Mouse (Mus musculus) urinary bladder, postnatal 36 days (tissue): ENCODE measurements at regions not wholly inside any gene's neighbourhood (a gene's known extent, or its start where the extent isn't known, plus 50 kb on each side); places are given as distances from the start of the nearest gene placed in this dataset.

Source experiments
- DNase-seq, 2 experiments: peaks; one replicate each; pipeline ENCODE4 v3.0.0; 2022; ENCODE audit warnings: low spot score in 2 of 2, mixed read lengths in 1 of 2

DNA sequence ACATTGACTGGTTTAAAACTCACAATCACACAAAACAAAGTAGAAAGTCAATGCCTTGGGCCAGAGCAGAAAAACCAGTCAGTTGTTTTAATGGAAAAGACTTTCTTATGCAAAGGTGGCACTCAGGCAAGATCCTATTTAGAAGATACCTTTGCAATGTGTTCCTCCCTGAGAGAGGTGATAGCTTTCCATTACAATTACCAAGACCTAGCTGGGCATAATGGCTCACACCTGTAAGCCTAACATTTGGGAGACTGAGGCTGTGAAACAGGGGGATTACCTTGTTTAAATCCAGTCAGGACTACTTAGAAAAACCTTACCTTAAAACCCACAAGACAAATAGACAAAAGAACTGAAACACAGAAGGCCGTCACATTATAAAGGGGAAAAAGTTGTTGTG, 57.9 kb upstream of the Nabp1 start:
- DNase-seq: no peak

DNA sequence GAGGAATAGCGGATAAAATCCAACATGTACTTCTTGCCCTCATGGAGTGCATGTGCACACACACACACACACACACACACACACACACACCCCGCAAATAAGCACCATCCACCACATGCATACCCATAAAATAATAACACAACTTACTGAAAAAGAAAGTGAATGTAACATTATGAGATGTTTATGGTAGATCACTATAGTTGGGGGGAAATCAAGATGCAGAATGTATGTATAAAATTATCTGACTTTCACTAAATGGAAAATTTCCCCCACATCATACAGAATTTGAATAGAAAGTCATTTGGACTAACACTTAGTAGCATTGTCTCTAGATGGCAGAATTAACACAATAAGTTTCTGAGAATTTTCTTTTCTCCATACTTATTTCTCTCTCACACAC, 57.2 kb upstream of the Nabp1 start:
- DNase-seq: no peak

- DNase-seq: no peak
Observed at GRCm38 (mm10) chr1:51531360-51531759, 53.1 kb upstream of the Nabp1 start.

DNA sequence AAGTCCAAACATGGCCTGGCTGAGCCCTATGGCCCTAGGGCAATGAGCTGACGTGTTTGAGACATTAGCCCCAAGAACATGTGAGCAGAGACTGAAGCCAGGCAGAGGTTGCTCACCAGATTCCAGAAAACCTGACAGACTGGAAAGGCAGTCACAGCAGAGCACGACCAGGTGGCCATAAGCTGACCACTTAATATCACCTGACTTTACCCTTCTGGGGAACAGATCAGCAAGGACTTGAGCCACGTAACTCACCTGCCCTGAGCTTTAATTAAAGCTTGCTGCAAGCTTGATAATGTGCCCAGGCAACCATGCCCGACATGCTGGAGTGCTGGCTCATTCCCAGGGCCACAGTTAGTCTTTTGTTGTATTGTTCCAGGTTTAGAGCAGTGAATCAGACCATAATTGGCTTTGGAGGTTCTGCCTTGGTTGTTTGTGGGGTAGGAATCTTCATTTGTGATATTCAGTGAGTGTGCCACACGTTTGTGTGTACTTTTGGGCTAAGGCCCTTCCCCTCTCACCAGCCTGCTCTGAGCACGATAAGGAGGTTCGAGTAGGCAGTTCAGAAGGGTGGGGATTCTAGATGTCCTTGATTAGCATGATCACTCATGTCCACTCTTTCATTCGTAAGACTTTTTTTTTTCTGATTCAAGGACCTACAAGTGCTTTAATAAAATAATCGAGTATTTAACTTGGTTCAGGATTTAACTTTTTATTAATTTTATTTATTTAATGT, 52.1 kb upstream of the Nabp1 start:
- peak; percentile 63 to 67 for DNase-seq

- no peak for DNase-seq
Observed at GRCm38 (mm10) chr1:51529653-51530052, 51.4 kb upstream of the Nabp1 start.

DNA sequence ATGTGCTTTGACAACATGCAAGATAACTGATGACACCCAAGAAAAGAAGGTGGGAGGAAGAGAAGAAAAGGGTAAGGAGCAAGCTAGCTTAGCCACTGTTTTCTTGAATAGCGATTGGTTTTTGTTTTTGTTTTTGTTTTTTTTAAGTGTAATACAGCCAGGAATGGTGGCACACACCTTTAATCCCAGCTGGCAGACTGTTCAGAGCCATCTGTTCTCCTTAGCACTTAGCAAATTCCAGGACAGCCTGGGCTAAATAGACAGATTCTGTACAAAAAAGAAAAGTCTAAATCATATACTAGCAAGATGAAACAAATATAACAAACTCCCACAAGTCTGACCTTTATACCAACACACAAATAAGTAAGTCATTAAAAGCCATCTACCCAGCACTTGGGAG, 50.4 kb upstream of the Nabp1 start:
- DNase-seq: no peak
